Mouse (Mus musculus): ENCODE data around the gene Taf8. TPM values are rescaled to one million over a fixed set of nuclear protein-coding genes. Genes with fewer than 3 reads are reported as not detected.
A peak's percentile ranks its signal among the peaks of the same experiment; 100 is the strongest.

The Taf8 gene
- polyA plus RNA-seq, 1 experiment from 2014 or later = 19.5 TPM

DNA sequence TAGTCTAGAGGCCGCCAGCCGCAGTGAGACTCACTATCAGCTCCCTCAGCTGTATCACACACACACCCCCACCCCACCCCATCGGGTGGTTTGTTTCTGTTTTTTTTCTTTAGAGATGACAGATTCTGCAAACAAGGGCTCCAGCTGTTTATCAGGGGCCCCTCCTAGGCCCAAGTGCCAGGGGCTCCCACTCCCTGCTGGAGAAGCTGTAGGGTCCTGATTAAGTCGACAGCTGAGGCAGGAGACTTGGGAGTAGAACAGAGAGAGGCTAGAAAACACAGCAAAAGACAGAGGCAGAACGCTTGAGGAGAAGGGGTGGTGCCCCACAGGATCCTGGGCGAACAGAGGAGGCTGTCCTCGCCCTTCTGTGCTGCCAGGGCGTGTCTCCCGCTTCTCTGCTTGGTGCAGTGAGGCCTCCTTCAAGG lies 33.7 kb upstream of the Taf8 start:
- H3K9me3 ChIP-seq (ENCODE audit: control insufficient read depth, low read length) = no peaks in the 10 kb centered on the region
- WGBS = 73% methylated on average over 9 of the region's 9 CpGs
- H3K9ac ChIP-seq (ENCODE audit: low read depth, low read length) = 0 out of 2 replicates have a peak overlapping the region, but pooled peaks have one; percentile 11
- no peak overlapping the region for H3K4me2 ChIP-seq (ENCODE audit: low read depth, low read length)
- H3K4me3 ChIP-seq (ENCODE audit: low read depth, low read length) = no peak overlapping the region
- H3K27me3 ChIP-seq (replicated peaks; ENCODE audit: control insufficient read depth, insufficient read depth, low read length) = no peaks in the 10 kb centered on the region
- no peak for ATAC-seq (ENCODE audit: low read depth)
- H3K4me1 ChIP-seq (ENCODE audit: control insufficient read depth, insufficient read depth, low read length) = peaks cover 7% of the 10 kb centered on the region; the same call in 1 of the 2 replicates
- no peaks in the 10 kb centered on the region for H3K36me3 ChIP-seq (ENCODE audit: control insufficient read depth, insufficient read depth, low read length)
- no peak overlapping the region for H3K27ac ChIP-seq (replicated peaks; ENCODE audit: low read depth, low read length)
- DNase-seq (ENCODE audit: low spot score) = no peak

DNA sequence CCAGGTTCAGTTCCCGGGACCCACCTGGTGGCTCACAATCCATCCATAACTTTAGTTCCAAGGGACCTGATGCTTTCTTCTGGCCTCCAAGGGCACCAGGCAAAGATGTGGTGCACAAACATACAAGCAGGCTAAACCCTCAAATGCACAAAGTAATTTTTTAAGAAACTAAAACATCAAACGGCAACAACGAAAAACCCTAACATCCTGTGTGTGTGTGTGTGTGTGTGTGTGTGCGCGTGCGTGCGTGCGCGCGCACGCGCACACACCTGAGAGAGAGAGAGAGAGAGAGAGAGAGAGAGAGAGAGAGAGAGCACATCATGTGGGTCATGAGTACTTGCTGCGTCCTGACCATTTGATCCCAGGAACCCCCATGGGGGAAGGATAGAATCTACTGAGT lies 31.6 kb upstream of the Taf8 start:
- H3K4me3 ChIP-seq (ENCODE audit: low read depth, low read length) = no peak overlapping the region
- 93% methylated on average over 13 of the region's 13 CpGs for WGBS
- peaks cover 8% of the 10 kb centered on the region; the same call in 1 of the 2 replicates for H3K4me1 ChIP-seq (ENCODE audit: control insufficient read depth, insufficient read depth, low read length)

DNA sequence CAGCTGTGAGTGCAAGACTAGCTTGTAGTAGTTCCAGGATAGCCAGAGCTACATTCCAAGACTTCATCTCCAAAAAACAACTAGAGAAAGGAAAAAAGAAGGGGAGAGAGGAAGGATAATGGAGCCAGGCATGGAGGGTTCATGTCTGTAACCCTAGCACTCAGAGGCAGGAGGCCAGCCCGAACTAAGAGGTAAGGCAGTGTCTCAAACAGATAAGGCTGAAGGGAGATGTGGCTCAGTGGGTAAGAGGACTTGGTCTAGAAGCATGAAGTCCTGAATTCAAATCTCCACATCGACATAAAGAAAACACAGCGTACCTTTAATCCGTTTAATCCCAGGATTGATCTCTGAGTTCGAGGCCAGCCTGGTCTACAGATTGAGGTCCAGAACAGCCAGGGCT lies 30.3 kb upstream of the Taf8 start:
- 92% methylated on average over 5 of the region's 5 CpGs for WGBS
- Histone ChIP-seq H3K36me3 (ENCODE audit: control insufficient read depth, insufficient read depth, low read length) (no peaks in the 10 kb centered on the region), H3K27me3 (replicated peaks; ENCODE audit: control insufficient read depth, insufficient read depth, low read length) (no peaks in the 10 kb centered on the region), H3K4me2 (ENCODE audit: low read depth, low read length) (no peak overlapping the region), H3K4me3 (ENCODE audit: low read depth, low read length) (no peak overlapping the region), H3K9me3 (ENCODE audit: control insufficient read depth, low read length) (no peaks in the 10 kb centered on the region), H3K9ac (ENCODE audit: low read depth, low read length) (no peak overlapping the region), H3K27ac (replicated peaks; ENCODE audit: low read depth, low read length) (no peak overlapping the region), H3K4me1 (ENCODE audit: control insufficient read depth, insufficient read depth, low read length) (peaks cover 21% of the 10 kb centered on the region)
- ATAC-seq (ENCODE audit: low read depth) (no peak), DNase-seq (ENCODE audit: low spot score) (no peak)

More for the DNA sequence above, 31.6 kb upstream of the Taf8 start:
- ATAC-seq (ENCODE audit: low read depth) (no peak), DNase-seq (ENCODE audit: low spot score) (no peak)
- Histone ChIP-seq H3K27me3 (replicated peaks; ENCODE audit: control insufficient read depth, insufficient read depth, low read length) (no peaks in the 10 kb centered on the region), H3K4me2 (ENCODE audit: low read depth, low read length) (no peak overlapping the region), H3K36me3 (ENCODE audit: control insufficient read depth, insufficient read depth, low read length) (no peaks in the 10 kb centered on the region), H3K9me3 (ENCODE audit: control insufficient read depth, low read length) (no peaks in the 10 kb centered on the region), H3K27ac (replicated peaks; ENCODE audit: low read depth, low read length) (no peak overlapping the region), H3K9ac (ENCODE audit: low read depth, low read length) (no peak overlapping the region)

DNA sequence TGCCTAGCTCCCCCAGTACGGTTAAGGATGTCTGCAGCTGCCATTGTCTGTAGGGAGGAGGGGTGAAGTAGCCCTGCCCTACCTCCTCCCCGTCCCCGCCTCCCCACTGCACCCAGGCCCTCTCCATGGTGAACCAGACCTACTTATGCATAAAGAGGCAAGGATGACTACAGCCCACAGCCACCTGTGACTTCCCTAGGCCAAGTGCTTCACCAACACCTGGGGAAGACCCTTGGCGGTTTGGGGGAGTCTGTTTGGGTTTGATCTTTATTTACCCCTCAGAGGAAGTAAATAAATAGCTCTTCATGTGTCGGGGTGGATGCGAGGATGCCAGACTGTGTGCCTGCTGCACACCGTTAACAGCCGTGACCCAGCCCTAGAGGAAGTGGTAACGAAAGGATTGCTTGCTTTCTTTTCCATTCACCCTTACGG lies 29.3 kb upstream of the Taf8 start:
- 53% methylated on average over 10 of the region's 10 CpGs for WGBS
- Histone ChIP-seq H3K4me1 (ENCODE audit: control insufficient read depth, insufficient read depth, low read length) (peaks cover 27% of the 10 kb centered on the region), H3K27me3 (replicated peaks; ENCODE audit: control insufficient read depth, insufficient read depth, low read length) (no peaks in the 10 kb centered on the region), H3K4me2 (ENCODE audit: low read depth, low read length) (no peak overlapping the region), H3K27ac (replicated peaks; ENCODE audit: low read depth, low read length) (no peak overlapping the region), H3K9ac (ENCODE audit: low read depth, low read length) (no peak overlapping the region), H3K4me3 (ENCODE audit: low read depth, low read length) (no peak overlapping the region), H3K9me3 (ENCODE audit: control insufficient read depth, low read length) (no peaks in the 10 kb centered on the region), H3K36me3 (ENCODE audit: control insufficient read depth, insufficient read depth, low read length) (no peaks in the 10 kb centered on the region)
- DNase-seq (ENCODE audit: low spot score) (no peak), ATAC-seq (ENCODE audit: low read depth) (no peak)

DNA sequence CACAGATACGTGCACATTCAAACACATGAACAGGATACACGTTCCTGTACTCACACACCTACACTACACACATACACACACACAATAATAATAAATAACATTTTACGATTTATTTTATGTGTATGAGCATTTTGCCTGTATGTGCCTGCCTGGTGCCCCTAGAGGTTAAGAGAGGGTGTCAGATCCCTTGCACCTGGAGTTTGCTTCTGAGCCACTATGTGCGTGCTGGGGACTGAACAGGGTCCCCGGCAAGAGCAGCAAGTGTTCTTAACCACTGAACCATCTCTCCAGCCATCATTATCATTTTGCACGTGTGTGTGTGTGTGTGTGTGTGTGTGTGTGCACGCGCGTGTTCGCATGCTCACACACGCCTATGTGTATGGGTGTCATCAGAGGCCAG lies 27.5 kb upstream of the Taf8 start:
- WGBS = 91% methylated on average over 11 of the region's 11 CpGs
- Histone ChIP-seq H3K27ac (replicated peaks; ENCODE audit: low read depth, low read length) (no peak overlapping the region), H3K4me3 (ENCODE audit: low read depth, low read length) (no peak overlapping the region)

DNA sequence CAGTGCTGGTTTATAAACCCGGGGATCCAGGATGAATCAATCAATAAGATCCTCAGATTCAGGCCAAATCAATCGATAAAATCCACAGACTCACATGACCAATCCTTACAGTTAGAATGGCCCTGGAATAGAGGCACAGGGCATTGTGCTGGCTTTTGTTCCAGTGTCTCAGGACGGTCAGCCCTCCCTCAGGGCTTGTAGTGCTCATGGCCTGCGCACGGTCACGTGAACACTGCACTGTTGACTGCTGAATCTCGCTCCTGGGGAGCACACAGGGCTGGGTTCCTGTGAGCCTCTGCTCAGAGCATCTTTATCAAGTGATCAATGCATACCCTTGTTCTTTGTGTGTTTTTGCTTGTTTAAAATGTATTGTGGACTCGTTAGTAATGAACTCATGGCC lies 26.8 kb upstream of the Taf8 start:
- no peak overlapping the region for H3K4me2 ChIP-seq (ENCODE audit: low read depth, low read length)
- no peaks in the 10 kb centered on the region for H3K36me3 ChIP-seq (ENCODE audit: control insufficient read depth, insufficient read depth, low read length)
- H3K4me3 ChIP-seq (ENCODE audit: low read depth, low read length) = no peak overlapping the region
- ATAC-seq (ENCODE audit: low read depth) = no peak; the same call in 1 of the 2 replicates
- peak overlapping the region; percentile 94; the same call in 1 of the 2 replicates for H3K27ac ChIP-seq (replicated peaks; ENCODE audit: low read depth, low read length)
- H3K9me3 ChIP-seq (ENCODE audit: control insufficient read depth, low read length) = no peaks in the 10 kb centered on the region
- WGBS = 58% methylated on average over 8 of the region's 8 CpGs
- no peaks in the 10 kb centered on the region for H3K27me3 ChIP-seq (replicated peaks; ENCODE audit: control insufficient read depth, insufficient read depth, low read length)
- H3K9ac ChIP-seq (ENCODE audit: low read depth, low read length) = no peak overlapping the region
- no peak for DNase-seq (ENCODE audit: low spot score)
- peaks cover 27% of the 10 kb centered on the region for H3K4me1 ChIP-seq (ENCODE audit: control insufficient read depth, insufficient read depth, low read length)

More for the DNA sequence above, 27.5 kb upstream of the Taf8 start:
- Histone ChIP-seq H3K4me1 (ENCODE audit: control insufficient read depth, insufficient read depth, low read length) (peaks cover 27% of the 10 kb centered on the region), H3K27me3 (replicated peaks; ENCODE audit: control insufficient read depth, insufficient read depth, low read length) (no peaks in the 10 kb centered on the region), H3K4me2 (ENCODE audit: low read depth, low read length) (no peak overlapping the region), H3K36me3 (ENCODE audit: control insufficient read depth, insufficient read depth, low read length) (no peaks in the 10 kb centered on the region), H3K9me3 (ENCODE audit: control insufficient read depth, low read length) (no peaks in the 10 kb centered on the region), H3K9ac (ENCODE audit: low read depth, low read length) (no peak overlapping the region)
- DNase-seq (ENCODE audit: low spot score) (no peak), ATAC-seq (ENCODE audit: low read depth) (no peak)

DNA sequence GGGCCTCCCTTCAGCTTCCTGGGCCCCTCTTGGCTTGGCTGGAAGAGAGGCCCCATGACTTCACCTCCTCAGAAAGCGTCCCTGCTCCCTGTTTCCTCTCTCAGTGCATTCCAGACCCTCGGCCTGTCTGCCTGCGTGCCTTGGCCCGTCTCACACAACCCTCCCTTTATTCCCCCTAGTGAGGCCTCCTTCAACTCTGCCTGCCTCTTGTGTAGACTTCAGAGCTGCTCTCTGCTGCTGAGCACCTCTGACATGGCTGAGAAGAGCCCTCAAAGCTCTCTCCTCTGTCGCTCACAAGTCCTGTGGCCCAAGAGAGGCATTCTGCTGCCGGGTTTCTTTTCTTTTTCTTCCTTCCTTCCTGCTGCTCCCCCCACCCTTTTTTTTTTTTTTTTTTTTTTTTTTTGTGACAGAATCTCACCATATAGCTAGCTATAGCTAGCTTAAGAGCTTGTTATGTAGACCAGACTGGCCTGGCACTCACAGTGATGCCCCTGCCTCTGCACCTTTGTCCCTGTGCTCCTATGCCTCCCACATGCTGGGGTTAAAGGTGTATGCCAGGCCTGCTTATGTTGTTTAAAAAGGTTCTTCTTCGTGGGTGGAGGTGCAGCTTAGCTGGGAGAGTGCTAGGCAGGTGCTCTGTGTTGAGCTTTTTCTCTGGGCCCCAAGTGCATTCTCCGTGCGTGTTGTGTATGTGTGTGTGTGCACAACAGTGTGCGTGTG lies 25.6 kb upstream of the Taf8 start:
- Histone ChIP-seq H3K9ac (ENCODE audit: low read depth, low read length) (peak overlapping the region; percentile 30), H3K4me2 (ENCODE audit: low read depth, low read length) (peak overlapping the region; percentile 34), H3K36me3 (ENCODE audit: control insufficient read depth, insufficient read depth, low read length) (no peaks in the 10 kb centered on the region)

DNA sequence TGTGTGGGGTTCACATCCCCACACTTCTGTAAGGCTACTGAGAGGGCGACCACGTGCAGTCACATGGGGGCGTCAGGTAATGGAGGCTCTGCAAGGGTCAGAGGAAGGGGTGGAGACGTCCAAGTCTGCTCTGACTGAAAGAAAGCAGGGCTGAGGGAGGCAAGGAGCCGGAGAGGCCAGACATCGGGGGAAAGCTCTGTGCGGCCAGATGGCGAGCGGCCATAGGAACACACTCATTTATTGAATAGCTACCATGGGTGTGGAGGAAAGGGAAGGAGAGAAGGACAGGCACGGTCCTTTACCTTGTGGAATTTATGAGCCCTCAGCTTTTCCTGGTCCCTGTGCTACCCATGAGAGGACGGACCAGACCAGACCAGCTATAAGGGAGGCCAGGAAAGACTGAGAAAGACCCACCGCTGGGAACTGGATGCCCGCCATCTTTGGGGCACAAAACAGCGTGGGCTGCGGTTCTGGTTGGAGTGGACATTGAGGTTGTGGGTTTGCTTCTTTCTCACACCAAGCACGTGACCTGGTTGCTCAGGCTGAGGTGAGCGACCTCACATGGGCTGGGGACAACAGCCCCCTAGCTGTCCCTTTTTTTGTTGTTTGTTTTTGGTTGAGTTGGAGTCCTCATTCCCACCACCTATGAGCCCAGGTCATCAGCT lies 24.9 kb upstream of the Taf8 start:
- ATAC-seq (ENCODE audit: low read depth) (no peak), DNase-seq (ENCODE audit: low spot score) (peak; percentile 42)
- Histone ChIP-seq H3K9ac (ENCODE audit: low read depth, low read length) (peak overlapping the region; percentile 30; the same call in 1 of the 2 replicates), H3K27me3 (replicated peaks; ENCODE audit: control insufficient read depth, insufficient read depth, low read length) (no peaks in the 10 kb centered on the region), H3K4me3 (ENCODE audit: low read depth, low read length) (no peak overlapping the region), H3K4me2 (ENCODE audit: low read depth, low read length) (peak overlapping the region; percentile 34), H3K4me1 (ENCODE audit: control insufficient read depth, insufficient read depth, low read length) (peaks cover 45% of the 10 kb centered on the region), H3K27ac (replicated peaks; ENCODE audit: low read depth, low read length) (peak overlapping the region; percentile 94), H3K9me3 (ENCODE audit: control insufficient read depth, low read length) (no peaks in the 10 kb centered on the region), H3K36me3 (ENCODE audit: control insufficient read depth, insufficient read depth, low read length) (no peaks in the 10 kb centered on the region)
- WGBS = 71% methylated on average over 17 of the region's 17 CpGs

More for the DNA sequence above, 25.6 kb upstream of the Taf8 start:
- 29% methylated on average over 10 of the region's 10 CpGs for WGBS
- Histone ChIP-seq H3K4me3 (ENCODE audit: low read depth, low read length) (no peak overlapping the region), H3K27ac (replicated peaks; ENCODE audit: low read depth, low read length) (peak overlapping the region; percentile 94), H3K4me1 (ENCODE audit: control insufficient read depth, insufficient read depth, low read length) (peaks cover 37% of the 10 kb centered on the region), H3K27me3 (replicated peaks; ENCODE audit: control insufficient read depth, insufficient read depth, low read length) (no peaks in the 10 kb centered on the region), H3K9me3 (ENCODE audit: control insufficient read depth, low read length) (no peaks in the 10 kb centered on the region)
- peak; percentile 94 for DNase-seq (ENCODE audit: low spot score)
- ATAC-seq (ENCODE audit: low read depth) = peak; percentile 90

Data from embryonic facial prominence, embryonic 14.5 days (tissue).